Mouse (Mus musculus): Measurements from ENCODE around the gene 1700023F06Rik. TPM values are rescaled to one million over a fixed set of nuclear protein-coding genes. Genes with fewer than 3 reads are reported as not detected.

The 1700023F06Rik gene
- polyA plus RNA-seq, 1 experiment from 2014 or later, result 0.38 TPM

- 69% methylated on average over 4 of the region's 4 CpGs for WGBS
- peaks cover 3% of the 10 kb centered on the region for H3K4me1 ChIP-seq (ENCODE audit: insufficient read depth, low read depth, low read length)
- H3K27me3 ChIP-seq (replicated peaks; ENCODE audit: insufficient read depth, low read length), result peaks cover 19% of the 10 kb centered on the region
- H3K9ac ChIP-seq (replicated peaks; ENCODE audit: low read depth), result no peak overlapping the region
- no peak overlapping the region for H3K27ac ChIP-seq (ENCODE audit: low read length)
- DNase-seq (ENCODE audit: low spot score) (no peak), ATAC-seq (no peak)
- H3K9me3 ChIP-seq (ENCODE audit: low read length), result no peaks in the 10 kb centered on the region
- no peaks in the 10 kb centered on the region for H3K36me3 ChIP-seq (ENCODE audit: insufficient read depth, low read length)
- no peak for TF ChIP-seq EP300 (IDR thresholded peaks at IDR 0.05)
- no peak for TF ChIP-seq CTCF (IDR thresholded peaks at IDR 0.05)
- no peak overlapping the region for H3K4me2 ChIP-seq (replicated peaks; ENCODE audit: low read depth, low read length)
- no peak overlapping the region for H3K4me3 ChIP-seq (ENCODE audit: low read depth, low read length)
Measured at GRCm38 (mm10) chr11:103197340-103197739, 11.0 kb downstream of the 1700023F06Rik start.

GRCm38 (mm10) chr11:103195656-103196055 lies 12.7 kb downstream of the 1700023F06Rik start:
- Histone ChIP-seq H3K27ac (ENCODE audit: low read length) (no peak overlapping the region), H3K36me3 (ENCODE audit: insufficient read depth, low read length) (no peaks in the 10 kb centered on the region), H3K9ac (replicated peaks; ENCODE audit: low read depth) (no peak overlapping the region), H3K9me3 (ENCODE audit: low read length) (no peaks in the 10 kb centered on the region), H3K4me3 (ENCODE audit: low read depth, low read length) (no peak overlapping the region), H3K4me1 (ENCODE audit: insufficient read depth, low read depth, low read length) (peaks cover 3% of the 10 kb centered on the region), H3K27me3 (replicated peaks; ENCODE audit: insufficient read depth, low read length) (peaks cover 24% of the 10 kb centered on the region), H3K4me2 (replicated peaks; ENCODE audit: low read depth, low read length) (no peak overlapping the region)
- 85% methylated on average over 5 of the region's 5 CpGs for WGBS
- ATAC-seq (no peak), DNase-seq (ENCODE audit: low spot score) (no peak)
- TF ChIP-seq EP300 (IDR thresholded peaks at IDR 0.05), result no peak

GRCm38 (mm10) chr11:103195236-103195635 lies 13.1 kb downstream of the 1700023F06Rik start:
- no peaks in the 10 kb centered on the region for H3K36me3 ChIP-seq (ENCODE audit: insufficient read depth, low read length)
- H3K9ac ChIP-seq (replicated peaks; ENCODE audit: low read depth), result no peak overlapping the region
- H3K27me3 ChIP-seq (replicated peaks; ENCODE audit: insufficient read depth, low read length), result peaks cover 24% of the 10 kb centered on the region
- no peaks in the 10 kb centered on the region for H3K9me3 ChIP-seq (ENCODE audit: low read length)
- no peak overlapping the region for H3K4me2 ChIP-seq (replicated peaks; ENCODE audit: low read depth, low read length)
- peaks cover 3% of the 10 kb centered on the region for H3K4me1 ChIP-seq (ENCODE audit: insufficient read depth, low read depth, low read length)
- no peak for DNase-seq (ENCODE audit: low spot score)
- H3K4me3 ChIP-seq (ENCODE audit: low read depth, low read length), result no peak overlapping the region
- TF ChIP-seq EP300 (IDR thresholded peaks at IDR 0.05) (no peak), CTCF (IDR thresholded peaks at IDR 0.05) (no peak)
- ATAC-seq, result no peak
- 72% methylated on average over 18 of the region's 18 CpGs for WGBS
- H3K27ac ChIP-seq (ENCODE audit: low read length), result no peak overlapping the region

GRCm38 (mm10) chr11:103193825-103194168 lies 14.6 kb downstream of the 1700023F06Rik start:
- Histone ChIP-seq H3K27ac (ENCODE audit: low read length) (no peak overlapping the region), H3K27me3 (replicated peaks; ENCODE audit: insufficient read depth, low read length) (peaks cover 27% of the 10 kb centered on the region), H3K9ac (replicated peaks; ENCODE audit: low read depth) (no peak overlapping the region), H3K9me3 (ENCODE audit: low read length) (no peaks in the 10 kb centered on the region), H3K4me3 (ENCODE audit: low read depth, low read length) (no peak overlapping the region), H3K36me3 (ENCODE audit: insufficient read depth, low read length) (no peaks in the 10 kb centered on the region), H3K4me1 (ENCODE audit: insufficient read depth, low read depth, low read length) (no peaks in the 10 kb centered on the region), H3K4me2 (replicated peaks; ENCODE audit: low read depth, low read length) (no peak overlapping the region)
- ATAC-seq (no peak), DNase-seq (ENCODE audit: low spot score) (no peak)
- 38% methylated on average over 9 of the region's 9 CpGs for WGBS
- no peak for TF ChIP-seq EP300 (IDR thresholded peaks at IDR 0.05)
- TF ChIP-seq CTCF (IDR thresholded peaks at IDR 0.05), result no peak

GRCm38 (mm10) chr11:103192956-103193824 lies 15.2 kb downstream of the 1700023F06Rik start:
- 12% methylated on average over 40 of the region's 44 CpGs for WGBS
- H3K9me3 ChIP-seq (ENCODE audit: low read length), result no peaks in the 10 kb centered on the region
- H3K4me2 ChIP-seq (replicated peaks; ENCODE audit: low read depth, low read length), result 0 out of 2 replicates have a peak overlapping the region, but pooled peaks have one; percentile 17
- H3K27me3 ChIP-seq (replicated peaks; ENCODE audit: insufficient read depth, low read length), result peaks cover 27% of the 10 kb centered on the region
- TF ChIP-seq EP300 (IDR thresholded peaks at IDR 0.05) (no peak), CTCF (IDR thresholded peaks at IDR 0.05) (peak; percentile 59)
- no peak for DNase-seq (ENCODE audit: low spot score)
- no peak overlapping the region for H3K27ac ChIP-seq (ENCODE audit: low read length)
- no peak for ATAC-seq
- H3K36me3 ChIP-seq (ENCODE audit: insufficient read depth, low read length), result no peaks in the 10 kb centered on the region
- H3K4me1 ChIP-seq (ENCODE audit: insufficient read depth, low read depth, low read length), result no peaks in the 10 kb centered on the region
- H3K9ac ChIP-seq (replicated peaks; ENCODE audit: low read depth), result no peak overlapping the region
- H3K4me3 ChIP-seq (ENCODE audit: low read depth, low read length), result no peak overlapping the region; the same call in 1 of the 2 replicates

- H3K27me3 ChIP-seq (replicated peaks; ENCODE audit: insufficient read depth, low read length), result peaks cover 27% of the 10 kb centered on the region
- 22% methylated on average over 28 of the region's 28 CpGs for WGBS
Measured at GRCm38 (mm10) chr11:103192230-103192955, 16.0 kb downstream of the 1700023F06Rik start.

More at GRCm38 (mm10) chr11:103192230-103192955, 16.0 kb downstream of the 1700023F06Rik start:
- H3K36me3 ChIP-seq (ENCODE audit: insufficient read depth, low read length), result no peaks in the 10 kb centered on the region
- no peak overlapping the region for H3K9ac ChIP-seq (replicated peaks; ENCODE audit: low read depth)
- H3K27ac ChIP-seq (ENCODE audit: low read length), result no peak overlapping the region
- H3K4me3 ChIP-seq (ENCODE audit: low read depth, low read length), result no peak overlapping the region; the same call in 1 of the 2 replicates
- no peak for ATAC-seq
- H3K4me2 ChIP-seq (replicated peaks; ENCODE audit: low read depth, low read length), result 0 out of 2 replicates have a peak overlapping the region, but pooled peaks have one; percentile 17
- TF ChIP-seq CTCF (IDR thresholded peaks at IDR 0.05) (no peak), EP300 (IDR thresholded peaks at IDR 0.05) (no peak)
- no peaks in the 10 kb centered on the region for H3K4me1 ChIP-seq (ENCODE audit: insufficient read depth, low read depth, low read length)
- H3K9me3 ChIP-seq (ENCODE audit: low read length), result no peaks in the 10 kb centered on the region
- DNase-seq (ENCODE audit: low spot score), result no peak

Data from lung, postnatal 0 days (tissue).